ENCODE assay signal across 30 mouse cellular contexts in genomic region chr6:32498106-32498505, GRCm38 (mm10).
DNase-seq lines count a peak whose midpoint lies in the region; ATAC-seq and TF ChIP-seq lines count a peak whose summit lies in the region.
"Had no signal": no experiment of that assay in that cellular context is flagged by ENCODE, and none has a peak within 500 bp of the region (broad histone marks: within the 10 kb centered on the region; RNA-seq: fewer than 3 reads in every experiment).

No protein-coding gene starts in this region.

- intact Hi-C loops in heart, postnatal 10 days (cut with DNase I) = no loop called here

- H3K27ac ChIP-seq in heart, embryonic 12.5 days (ENCODE audit: poor library complexity, severe bottlenecking) = no peak overlapping the region
- no peak overlapping the region for H3K27ac ChIP-seq in heart, embryonic 11.5 days (ENCODE audit: low read depth, low read length)
- 0 out of 2 replicates have a peak overlapping the region, but pooled peaks have one; percentile 36 for H3K27ac ChIP-seq in limb, embryonic 10.5 days
- no peak overlapping the region for H3K27ac ChIP-seq in limb, embryonic 15.5 days
- no peak overlapping the region for H3K27ac ChIP-seq in intestine, postnatal 0 days (ENCODE audit: low read depth, low read length)
- H3K27ac ChIP-seq: embryonic facial prominence, embryonic 12.5 days; heart, embryonic 13.5 days; hindbrain, postnatal 0 days; intestine, embryonic 15.5 days; kidney, postnatal 0 days; midbrain, embryonic 12.5 days; neural tube, embryonic 12.5 days had no signal

- H3K9me3 ChIP-seq in heart, embryonic 12.5 days (replicated peaks) = no peaks in the 10 kb centered on the region
- no peaks in the 10 kb centered on the region for H3K9me3 ChIP-seq in heart, embryonic 11.5 days (replicated peaks; ENCODE audit: control insufficient read depth, low read length)
- H3K9me3 ChIP-seq in limb, embryonic 10.5 days (replicated peaks) = no peaks in the 10 kb centered on the region
- H3K9me3 ChIP-seq in limb, embryonic 15.5 days = no peaks in the 10 kb centered on the region
- H3K9me3 ChIP-seq in intestine, postnatal 0 days (ENCODE audit: control insufficient read depth) = no peaks in the 10 kb centered on the region
- H3K9me3 ChIP-seq: embryonic facial prominence, embryonic 12.5 days; heart, embryonic 13.5 days; intestine, embryonic 15.5 days; megakaryocyte, embryonic 14.5 days; midbrain, embryonic 12.5 days; neural tube, embryonic 12.5 days had no signal

- no peak overlapping the region for H3K4me3 ChIP-seq in heart, embryonic 12.5 days
- H3K4me3 ChIP-seq in heart, embryonic 11.5 days (ENCODE audit: low read depth, low read length) = no peak overlapping the region
- H3K4me3 ChIP-seq in limb, embryonic 10.5 days = no peak overlapping the region
- no peak overlapping the region for H3K4me3 ChIP-seq in limb, embryonic 15.5 days
- no peak overlapping the region for H3K4me3 ChIP-seq in intestine, postnatal 0 days (ENCODE audit: low read depth, low read length)
- H3K4me3 ChIP-seq: embryonic facial prominence, embryonic 12.5 days; heart, embryonic 13.5 days; intestine, embryonic 15.5 days; megakaryocyte, embryonic 14.5 days; midbrain, embryonic 12.5 days; myocyte; neural tube, embryonic 12.5 days had no signal

- no peak overlapping the region for H3K9ac ChIP-seq in heart, embryonic 12.5 days
- no peak overlapping the region for H3K9ac ChIP-seq in heart, embryonic 11.5 days (ENCODE audit: low read depth, low read length)
- no peak overlapping the region for H3K9ac ChIP-seq in limb, embryonic 15.5 days
- H3K9ac ChIP-seq in intestine, postnatal 0 days (ENCODE audit: low read depth, low read length) = no peak overlapping the region
- H3K9ac ChIP-seq: embryonic facial prominence, embryonic 12.5 days; heart, embryonic 13.5 days; intestine, embryonic 15.5 days; midbrain, embryonic 12.5 days; neural tube, embryonic 12.5 days had no signal

- peaks cover 22% of the 10 kb centered on the region for H3K4me1 ChIP-seq in heart, embryonic 12.5 days (replicated peaks)
- H3K4me1 ChIP-seq in heart, embryonic 11.5 days (ENCODE audit: control insufficient read depth, insufficient read depth, low read length) = peaks cover 17% of the 10 kb centered on the region
- peaks cover 67% of the 10 kb centered on the region for H3K4me1 ChIP-seq in limb, embryonic 10.5 days
- H3K4me1 ChIP-seq in limb, embryonic 15.5 days = peaks cover 33% of the 10 kb centered on the region
- no peaks in the 10 kb centered on the region for H3K4me1 ChIP-seq in intestine, postnatal 0 days (replicated peaks; ENCODE audit: control insufficient read depth, insufficient read depth, low read length)
- H3K4me1 ChIP-seq: intestine, embryonic 15.5 days; neural tube, embryonic 12.5 days had no signal

- TF ChIP-seq CTCF in intestine, postnatal 0 days (IDR thresholded peaks at IDR 0.05; ENCODE audit: low read depth) = no peak

- H3K4me2 ChIP-seq in heart, embryonic 12.5 days = no peak overlapping the region
- no peak overlapping the region for H3K4me2 ChIP-seq in heart, embryonic 11.5 days
- H3K4me2 ChIP-seq in limb, embryonic 15.5 days = no peak overlapping the region
- no peak overlapping the region for H3K4me2 ChIP-seq in intestine, postnatal 0 days (replicated peaks; ENCODE audit: low read depth)
- H3K4me2 ChIP-seq: embryonic facial prominence, embryonic 12.5 days; heart, embryonic 13.5 days; intestine, embryonic 15.5 days; liver, embryonic 11.5 days; midbrain, embryonic 12.5 days; neural tube, embryonic 12.5 days had no signal

- 88% methylated on average over 5 of the region's 5 CpGs for WGBS in heart, embryonic 12.5 days
- 80% methylated on average over 5 of the region's 5 CpGs for WGBS in heart, embryonic 11.5 days (ENCODE audit: insufficient replicate concordance)
- 74% methylated on average over 5 of the region's 5 CpGs for WGBS in limb, embryonic 10.5 days
- WGBS in limb, embryonic 15.5 days = 29% methylated on average over 5 of the region's 5 CpGs
- 83% methylated on average over 5 of the region's 5 CpGs for WGBS in intestine, postnatal 0 days

- no peaks in the 10 kb centered on the region for H3K27me3 ChIP-seq in heart, embryonic 12.5 days (replicated peaks)
- H3K27me3 ChIP-seq in heart, embryonic 11.5 days (ENCODE audit: control insufficient read depth, insufficient read depth, low read length) = no peaks in the 10 kb centered on the region
- H3K27me3 ChIP-seq in limb, embryonic 10.5 days (ENCODE audit: low read depth, poor library complexity, severe bottlenecking) = 0 out of 2 replicates have a peak, but pooled peaks cover 3% of the 10 kb centered on the region
- H3K27me3 ChIP-seq in limb, embryonic 15.5 days = no peaks in the 10 kb centered on the region
- no peaks in the 10 kb centered on the region for H3K27me3 ChIP-seq in intestine, postnatal 0 days (replicated peaks; ENCODE audit: control insufficient read depth, insufficient read depth, low read length)
- H3K27me3 ChIP-seq: embryonic facial prominence, embryonic 12.5 days; heart, embryonic 13.5 days; intestine, embryonic 15.5 days; midbrain, embryonic 12.5 days; neural tube, embryonic 12.5 days had no signal

- no peak for ATAC-seq in heart, embryonic 12.5 days (ENCODE audit: insufficient number of reproducible peaks, low FRiP score)
- ATAC-seq in heart, embryonic 11.5 days (replicated peaks; ENCODE audit: insufficient number of reproducible peaks, low FRiP score, low TSS enrichment) = no peak
- 0 out of 2 replicates have a peak, but pooled peaks have one; percentile 55 for ATAC-seq in limb, embryonic 15.5 days (ENCODE audit: insufficient number of reproducible peaks, low FRiP score, low TSS enrichment, low read depth)
- ATAC-seq in intestine, postnatal 0 days = no peak
- ATAC-seq: activated CD4-positive, CD25-positive, alpha-beta regulatory T cell, adult 4 months; forebrain, embryonic 14.5 days; hindbrain, postnatal 0 days; intestine, embryonic 15.5 days had no signal

- H3K36me3 ChIP-seq in heart, embryonic 12.5 days = peaks cover 5% of the 10 kb centered on the region; the same call in 1 of the 2 replicates
- no peaks in the 10 kb centered on the region for H3K36me3 ChIP-seq in heart, embryonic 11.5 days (ENCODE audit: control insufficient read depth, insufficient read depth, low read length)
- no peaks in the 10 kb centered on the region for H3K36me3 ChIP-seq in limb, embryonic 10.5 days
- no peaks in the 10 kb centered on the region for H3K36me3 ChIP-seq in limb, embryonic 15.5 days
- H3K36me3 ChIP-seq in intestine, postnatal 0 days (ENCODE audit: control insufficient read depth, insufficient read depth) = no peaks in the 10 kb centered on the region
- H3K36me3 ChIP-seq: embryonic facial prominence, embryonic 12.5 days; intestine, embryonic 15.5 days; midbrain, embryonic 12.5 days; neural tube, embryonic 12.5 days had no signal

- peak; percentile 94 for DNase-seq in heart, adult 11 months
- DNase-seq in heart, postnatal 10 days = peak; percentile 41 to 60
- no peak for DNase-seq in limb, embryonic 10.5 days (ENCODE audit: low spot score)
- no peak for DNase-seq in right cerebral cortex, postnatal 25 days
- DNase-seq: adrenal gland, adult 8-10 months; B cell, adult 2 months; cerebellum, adult 11-12 months; cerebellum, adult 9-11 months; embryo, embryonic 11 days; kidney, adult 8-10 months; kidney, postnatal 4 days; lung, postnatal 4 days; right cerebral cortex, adult 18-20 months; right cerebral cortex, postnatal 4 days had no signal

Comparison
In these comparisons a context has a peak if more than half of its experiments do, and no peak if none do; other contexts are left out.
1. DNase-seq: peak in heart, adult 11 months (single experiment) and heart, postnatal 10 days (2 of 2); none in limb, embryonic 10.5 days (single experiment) and right cerebral cortex, postnatal 25 days (single experiment).